Mouse (Mus musculus) regulatory T cell (primary cell): ENCODE measurements around the gene Psd.

Experiments used
- in situ Hi-C: fragments of 300-600 bp; cut with MboI, MseI; formaldehyde crosslinking; loops from one replicate; pipeline ENCODE4 v1.15.1; 2025; ENCODE audit warnings: high pct_unique_total_duplicates

The Psd gene

GRCm38 (mm10) chr19:46339287-46339971 lies 12.5 kb upstream of the Psd start:
- in situ Hi-C loops: no loop called here

DNA sequence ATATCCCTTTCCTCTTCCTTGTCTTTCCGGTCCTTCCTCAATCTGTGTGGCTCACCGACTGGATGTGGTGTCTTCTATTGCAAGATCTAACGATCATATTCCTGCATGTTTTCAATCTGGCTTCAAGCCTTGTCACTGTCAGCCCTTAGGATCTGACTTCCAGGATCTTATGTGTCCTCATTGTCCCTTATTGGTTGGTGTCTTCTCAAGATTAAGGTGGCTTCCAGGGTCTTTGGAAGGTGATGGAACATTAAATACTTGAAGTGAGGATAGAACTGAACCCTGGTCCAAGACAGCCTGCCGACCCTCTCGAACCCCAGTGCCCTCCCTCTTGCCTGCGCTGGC lies 12.0 kb upstream of the Psd start:
- in situ Hi-C loops: no loop called here

- in situ Hi-C loops: no loop called here
Observed at GRCm38 (mm10) chr19:46338331-46338936, 11.5 kb upstream of the Psd start, which contains the start of gene Cuedc2. Cuedc2 (minus strand) TSS chr19:46338702.

- in situ Hi-C loops: no loop called here
Observed at GRCm38 (mm10) chr19:46337719-46338330, 10.9 kb upstream of the Psd start.

GRCm38 (mm10) chr19:46333906-46334305 lies 7.0 kb upstream of the Psd start:
- in situ Hi-C loops: no loop called here

- in situ Hi-C loops: no loop called here
Observed at GRCm38 (mm10) chr19:46332721-46333339, 5.9 kb upstream of the Psd start.

GRCm38 (mm10) chr19:46331936-46332335 lies 5.0 kb upstream of the Psd start:
- in situ Hi-C loops: no loop called here

- in situ Hi-C loops: no loop called here
Observed at GRCm38 (mm10) chr19:46331326-46331725, 4.4 kb upstream of the Psd start.

GRCm38 (mm10) chr19:46330696-46331095 lies 3.7 kb upstream of the Psd start:
- in situ Hi-C loops: no loop called here

DNA sequence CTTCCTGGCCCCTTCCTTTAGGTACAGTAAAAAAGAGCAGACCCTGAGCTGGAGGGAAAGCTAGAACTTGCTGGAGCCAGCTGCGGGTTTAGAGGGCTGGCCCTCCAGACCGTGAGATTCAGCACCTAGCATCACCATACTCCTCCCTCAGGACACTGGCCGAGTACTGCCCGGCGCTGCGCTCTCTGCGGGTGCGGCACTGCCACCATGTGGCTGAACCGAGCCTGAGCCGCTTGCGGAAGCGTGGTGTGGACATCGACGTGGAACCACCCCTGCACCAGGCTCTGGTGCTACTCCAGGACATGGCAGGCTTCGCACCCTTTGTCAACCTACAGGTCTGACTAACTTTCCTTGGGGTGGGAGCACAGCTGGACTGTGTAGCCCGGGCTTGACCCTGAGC lies 3.0 kb upstream of the Psd start:
- in situ Hi-C loops: no loop called here

DNA sequence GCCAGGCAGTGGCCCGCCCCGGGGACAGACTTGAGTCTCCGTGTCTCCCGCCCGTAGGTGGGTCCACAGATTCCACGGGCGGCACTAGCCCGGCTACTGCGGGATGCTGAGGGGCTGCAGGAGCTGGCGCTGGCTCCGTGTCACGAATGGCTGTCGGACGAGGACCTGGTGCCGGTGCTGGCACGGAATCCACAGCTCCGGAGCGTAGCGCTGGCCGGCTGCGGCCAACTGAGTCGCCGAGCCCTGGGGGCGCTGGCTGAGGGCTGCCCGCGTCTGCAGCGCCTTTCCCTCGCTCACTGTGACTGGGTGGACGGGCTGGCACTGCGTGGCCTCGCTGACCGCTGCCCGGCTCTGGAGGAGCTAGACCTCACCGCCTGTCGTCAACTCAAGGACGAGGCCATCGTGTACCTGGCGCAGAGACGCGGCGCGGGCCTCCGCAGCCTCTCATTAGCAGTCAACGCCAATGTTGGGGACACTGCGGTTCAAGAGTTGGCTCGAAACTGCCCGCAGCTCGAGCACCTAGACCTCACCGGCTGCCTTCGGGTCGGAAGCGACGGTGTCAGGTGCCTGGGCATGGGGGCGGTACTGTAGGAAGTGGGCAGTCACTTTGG lies 2.2 kb upstream of the Psd start:
- in situ Hi-C loops: no loop called here

DNA sequence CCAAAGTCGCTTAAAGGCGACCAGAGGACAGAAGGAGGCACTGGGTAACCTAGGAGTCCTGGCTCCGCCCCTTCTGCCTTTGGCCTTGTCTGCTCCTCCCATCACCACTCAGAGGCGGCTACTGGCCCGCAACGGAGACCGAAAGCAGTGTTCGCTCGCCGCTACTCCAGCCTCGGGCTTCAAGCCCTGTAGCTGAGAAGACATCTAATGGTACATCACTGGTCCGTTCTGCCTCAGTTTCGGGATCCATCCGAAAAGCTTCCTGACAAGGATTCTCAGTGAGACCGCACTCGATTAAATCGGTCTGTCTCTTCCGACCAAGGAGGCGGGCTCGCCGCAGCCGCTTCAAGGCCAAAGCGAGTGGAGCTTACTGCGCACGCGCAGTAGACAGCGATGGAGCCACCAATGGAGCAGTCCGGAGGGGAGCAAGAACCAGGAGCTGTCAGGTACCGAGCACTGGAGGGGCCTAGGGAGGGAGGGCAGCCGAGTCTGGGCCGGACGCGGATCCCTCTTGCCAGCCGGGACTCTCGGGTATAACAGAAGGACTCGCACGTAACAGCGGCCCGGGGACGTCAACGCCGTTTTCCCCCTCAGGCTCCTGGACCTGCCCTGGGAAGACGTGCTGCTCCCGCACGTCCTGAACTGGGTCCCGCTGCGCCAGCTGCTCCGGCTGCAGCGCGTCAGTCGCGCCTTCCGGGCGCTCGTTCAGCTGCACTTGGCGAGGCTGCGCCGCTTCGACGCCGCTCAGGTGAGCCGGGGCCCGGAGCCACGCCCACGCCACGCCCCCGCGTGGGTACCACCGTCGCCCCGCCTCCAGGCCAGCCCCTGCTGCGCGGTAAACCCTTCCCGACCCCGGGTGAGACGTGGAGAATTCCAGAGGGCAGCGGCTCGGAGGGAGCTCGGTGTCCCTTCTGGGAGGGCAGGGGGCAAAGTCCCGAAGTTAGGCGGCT lies 1.4 kb upstream of the Psd start, which contains the start of gene Fbxl15:
TSS of gene Fbxl15 (plus strand) at position 104 of the 950 bp plus-strand sequence.
- in situ Hi-C loops: no loop called here

DNA sequence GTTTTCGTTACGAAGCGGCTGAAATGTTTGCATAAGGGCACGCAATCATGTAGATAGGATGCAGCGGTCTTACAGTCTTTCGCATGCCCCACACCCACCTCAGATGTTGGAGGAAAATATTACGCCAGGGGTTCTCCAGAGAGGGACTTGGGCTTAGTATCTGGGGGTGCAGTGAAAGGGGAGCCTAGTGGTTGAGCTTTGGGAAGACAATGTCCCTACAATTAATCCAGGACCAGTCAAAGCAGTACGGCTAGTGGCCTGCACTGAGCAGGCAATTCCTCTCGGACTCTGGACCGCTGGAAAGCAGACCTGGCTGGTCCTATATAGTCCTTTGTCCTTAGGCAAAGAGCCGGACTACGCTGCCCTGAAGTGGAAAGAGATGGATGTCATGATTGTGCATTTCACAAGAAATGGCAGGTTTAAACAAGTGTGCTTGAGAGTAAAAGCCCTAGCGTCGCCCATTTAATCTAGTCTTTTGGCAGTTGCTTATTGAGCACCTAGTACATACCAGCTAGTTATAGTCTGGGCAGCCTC lies 642 bp upstream of the Psd start:
- in situ Hi-C loops: no loop called here

- in situ Hi-C loops: no loop called here
Observed at GRCm38 (mm10) chr19:46326019-46326755, 769 bp downstream of the Psd start.

DNA sequence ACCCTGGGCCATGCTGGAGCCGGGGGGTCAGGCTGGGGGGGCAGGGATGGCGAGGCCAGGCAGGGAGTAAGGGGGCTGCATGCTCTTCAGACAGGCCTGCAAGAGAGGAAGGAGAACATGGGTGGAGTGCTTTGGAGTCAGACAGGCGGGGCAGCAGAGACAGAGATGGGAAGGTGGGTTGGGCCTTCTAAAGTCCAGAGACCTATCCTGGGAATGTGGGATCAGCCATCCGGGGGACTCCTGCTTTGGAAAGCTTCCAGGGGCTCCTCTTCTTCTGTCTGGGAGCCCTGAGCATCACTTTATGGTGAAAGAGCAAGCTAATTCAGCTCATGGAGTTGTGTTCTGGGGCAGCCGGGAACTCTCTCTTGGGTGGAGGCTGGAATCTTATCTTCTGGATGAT lies 2.0 kb downstream of the Psd start:
- in situ Hi-C loops: no loop called here

- in situ Hi-C loops: no loop called here
Observed at GRCm38 (mm10) chr19:46324366-46324765, 2.6 kb downstream of the Psd start.

DNA sequence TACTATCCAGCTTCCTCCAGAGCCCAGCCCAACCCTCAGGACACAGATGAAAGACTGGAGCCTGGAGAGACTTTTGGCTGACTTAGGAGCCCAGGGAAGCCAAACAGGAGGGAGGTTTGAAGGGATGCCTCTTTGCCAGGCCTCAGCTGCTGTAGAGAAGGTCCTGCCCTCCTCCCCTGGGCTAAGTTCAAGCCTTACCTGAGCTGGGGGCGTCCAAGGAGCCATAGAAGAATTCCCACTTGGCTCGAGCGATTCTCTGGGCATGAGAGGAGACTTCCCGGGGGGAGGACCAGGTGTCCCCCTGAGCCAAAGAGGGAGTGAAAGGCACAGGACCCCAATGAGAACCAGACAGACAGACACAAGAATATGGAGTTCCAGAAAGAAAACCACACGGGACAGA lies 3.2 kb downstream of the Psd start:
- in situ Hi-C loops: no loop called here

- in situ Hi-C loops: no loop called here
Observed at GRCm38 (mm10) chr19:46322996-46323572, 3.9 kb downstream of the Psd start.

GRCm38 (mm10) chr19:46322144-46322995 lies 4.6 kb downstream of the Psd start:
- in situ Hi-C loops: no loop called here
